Mouse (Mus musculus) midbrain, embryonic 10.5 days (tissue): ENCODE measurements around the gene Clybl. TPM values are rescaled to one million over a fixed set of nuclear protein-coding genes. Genes with fewer than 3 reads are reported as not detected.
A peak's percentile ranks its signal among the peaks of the same experiment; 100 is the strongest.

Source experiments
- DNase-seq: peaks from one replicate; pipeline ENCODE4 v3.0.0-alpha.2; 2017; ENCODE audit warnings: low spot score
- H3K27ac ChIP-seq: fragments of 300-500 bp; sonication (generic); replicated peaks from 2 replicates; pipeline ENCODE4 v1.5.1; 2016; ENCODE audit warnings: mild to moderate bottlenecking
- H3K27me3 ChIP-seq: fragments of 300-500 bp; sonication (generic); 2 replicates; pipeline ENCODE4 v1.6.1; 2016; ENCODE audit warnings: low read depth, mild to moderate bottlenecking; ENCODE audit not compliant: poor library complexity, severe bottlenecking
- H3K36me3 ChIP-seq: fragments of 300-500 bp; sonication (generic); 2 replicates; pipeline ENCODE4 v1.6.1; 2016; ENCODE audit warnings: mild to moderate bottlenecking, moderate library complexity
- H3K4me1 ChIP-seq: fragments of 300-500 bp; sonication (generic); 2 replicates; pipeline ENCODE4 v1.6.1; 2016
- H3K4me3 ChIP-seq: fragments of 300-500 bp; sonication (generic); 2 replicates; pipeline ENCODE4 v1.5.1; 2016; ENCODE audit warnings: mild to moderate bottlenecking, moderate library complexity
- H3K9me3 ChIP-seq: fragments of 300-500 bp; sonication (generic); replicated peaks from 2 replicates; pipeline ENCODE4 v1.6.1; 2016; ENCODE audit warnings: mild to moderate bottlenecking
- WGBS: fragments of 180-500 bp; shearing (Covaris S2); methylation state at CpG from one replicate; pipeline ENCODE4 v1.1.7; 2016; 5-methylcytosine and 5-hydroxymethylcytosine counted together
- polyA plus RNA-seq: library from polyadenylated mRNA; unstranded; fragments of >200 nt; fragmentation: Nextera tagmentation; extraction: Ambion mirVana; gene quantifications from 2 replicates; pipeline ENCODE4 v1.2.1, GENCODE M21; 2016

The Clybl gene
- polyA plus RNA-seq, 1 experiment from 2014 or later = 29.1 TPM

DNA sequence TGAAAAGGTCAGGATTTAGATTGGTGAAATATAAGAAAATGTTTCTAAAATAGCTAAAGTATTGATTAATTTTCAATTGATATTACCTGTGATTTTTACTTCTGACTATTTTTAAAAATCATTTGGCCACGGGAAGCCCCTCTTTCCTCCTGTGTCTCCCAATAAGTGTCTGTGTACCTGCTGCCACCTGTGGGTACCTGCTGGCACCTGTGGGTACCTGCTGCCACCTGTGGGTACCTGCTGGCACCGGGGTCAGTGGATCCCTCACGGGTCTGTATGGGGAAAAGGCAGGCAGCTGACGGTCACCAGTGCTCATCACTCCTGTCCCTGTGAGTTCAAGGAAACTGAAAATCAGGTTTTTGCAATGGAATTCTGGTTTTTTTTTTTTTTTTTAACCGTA lies 198.5 kb downstream of the Clybl start:
- peaks cover 89% of the 10 kb centered on the region for H3K27me3 ChIP-seq
- peaks cover 70% of the 10 kb centered on the region for H3K4me1 ChIP-seq
- no peaks in the 10 kb centered on the region for H3K9me3 ChIP-seq
- no peaks in the 10 kb centered on the region for H3K36me3 ChIP-seq
- DNase-seq = no peak
- 93% methylated on average over 5 of the region's 5 CpGs for WGBS
- H3K4me3 ChIP-seq = no peak overlapping the region
- H3K27ac ChIP-seq = no peak overlapping the region

DNA sequence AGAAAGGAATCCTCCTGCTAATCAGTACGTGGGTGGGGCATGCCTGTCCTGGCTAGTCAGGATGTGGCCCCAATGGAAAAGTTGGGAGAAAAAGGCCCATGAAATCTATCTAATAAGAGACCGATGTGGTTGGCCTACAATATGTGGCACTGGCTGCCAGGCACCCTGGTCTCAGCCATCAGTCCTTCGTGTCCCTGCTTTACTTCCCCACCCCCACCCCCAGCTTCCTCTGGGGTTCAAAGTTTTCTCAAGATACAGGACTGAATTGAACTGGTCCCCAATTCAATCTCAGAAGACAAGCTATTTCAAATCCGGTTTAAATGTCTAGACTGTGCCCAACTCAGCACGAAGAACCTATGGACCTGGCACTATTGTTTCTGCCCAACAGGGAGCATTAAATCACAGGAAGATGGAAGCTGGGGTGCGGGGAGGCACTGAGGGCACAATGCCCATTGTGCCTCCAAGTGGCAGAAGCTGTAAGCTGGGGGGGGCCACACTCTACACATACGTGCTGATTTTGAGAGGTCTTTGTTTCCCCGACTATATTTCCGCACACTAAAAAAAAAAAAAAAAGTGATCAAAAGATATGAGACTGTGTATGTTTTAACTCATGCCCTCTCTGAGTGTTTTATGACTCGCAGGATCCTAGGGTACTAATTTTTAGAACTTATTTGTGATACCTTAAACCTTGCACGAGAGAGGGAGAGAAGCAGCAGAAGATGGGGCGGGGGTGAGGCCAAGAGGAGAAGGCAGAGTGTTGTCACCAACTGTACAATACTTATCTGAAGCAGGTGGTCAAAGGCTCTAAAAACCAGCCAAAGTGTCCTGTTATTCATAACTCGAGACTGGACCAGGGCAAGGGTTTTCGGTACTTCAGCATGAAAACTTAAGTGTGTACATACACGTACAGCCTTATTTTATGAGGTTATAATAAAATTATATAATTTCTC lies 199.7 kb downstream of the Clybl start:
- H3K36me3 ChIP-seq = no peaks in the 10 kb centered on the region
- 0 out of 2 replicates have a peak overlapping the region, but pooled peaks have one; percentile 33 for H3K27ac ChIP-seq
- peaks cover 89% of the 10 kb centered on the region for H3K27me3 ChIP-seq
- H3K4me3 ChIP-seq = no peak overlapping the region
- 76% methylated on average over 15 of the region's 15 CpGs for WGBS
- peaks cover 61% of the 10 kb centered on the region for H3K4me1 ChIP-seq
- H3K9me3 ChIP-seq = no peaks in the 10 kb centered on the region
- DNase-seq = no peak

DNA sequence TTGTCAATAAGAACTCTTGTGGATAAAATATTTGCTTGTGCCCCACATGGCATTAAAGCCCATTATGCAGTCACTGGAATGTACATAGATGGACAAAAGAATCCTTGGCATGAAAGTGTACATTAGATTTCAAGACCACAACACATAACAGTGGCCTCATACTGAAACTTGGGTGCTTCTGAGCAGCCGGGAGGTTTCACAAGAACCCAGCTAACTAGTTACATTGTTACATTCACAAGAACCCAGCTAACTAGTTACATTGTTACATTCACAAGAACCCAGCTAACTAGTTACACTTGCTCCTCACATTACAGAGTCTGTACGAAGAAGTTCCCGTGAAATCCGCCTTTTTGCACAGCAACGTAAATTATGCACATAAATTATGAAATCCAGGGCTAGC lies 200.8 kb downstream of the Clybl start:
- H3K27ac ChIP-seq = no peak overlapping the region
- H3K9me3 ChIP-seq = no peaks in the 10 kb centered on the region
- H3K36me3 ChIP-seq = no peaks in the 10 kb centered on the region
- DNase-seq = no peak
- 71% methylated on average over 5 of the region's 5 CpGs for WGBS
- peaks cover 89% of the 10 kb centered on the region for H3K27me3 ChIP-seq
- no peak overlapping the region for H3K4me3 ChIP-seq
- H3K4me1 ChIP-seq = peaks cover 50% of the 10 kb centered on the region

DNA sequence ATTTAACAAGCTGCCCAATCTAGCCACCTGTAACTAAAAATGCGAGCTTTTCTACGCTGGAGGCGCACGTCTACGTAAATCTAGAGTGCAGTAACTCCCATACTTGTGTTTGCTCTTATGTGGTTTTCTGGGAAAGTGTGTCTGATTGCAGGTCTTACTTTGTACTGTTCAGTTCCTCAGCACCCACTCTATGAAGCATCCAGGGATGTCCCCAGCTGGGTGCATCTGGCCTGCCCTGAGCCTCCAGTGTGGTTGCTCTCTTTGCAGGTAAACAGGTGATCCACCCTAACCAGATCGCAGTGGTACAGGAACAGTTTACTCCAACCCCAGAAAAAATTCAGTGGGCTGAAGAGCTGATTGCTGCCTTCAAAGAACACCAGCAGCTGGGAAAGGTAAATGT lies 202.4 kb downstream of the Clybl start:
- 89% methylated on average over 6 of the region's 6 CpGs for WGBS
- H3K4me1 ChIP-seq = peaks cover 40% of the 10 kb centered on the region
- no peaks in the 10 kb centered on the region for H3K36me3 ChIP-seq
- no peak for DNase-seq
- H3K4me3 ChIP-seq = no peak overlapping the region
- H3K9me3 ChIP-seq = no peaks in the 10 kb centered on the region
- no peak overlapping the region for H3K27ac ChIP-seq
- H3K27me3 ChIP-seq = peaks cover 87% of the 10 kb centered on the region

DNA sequence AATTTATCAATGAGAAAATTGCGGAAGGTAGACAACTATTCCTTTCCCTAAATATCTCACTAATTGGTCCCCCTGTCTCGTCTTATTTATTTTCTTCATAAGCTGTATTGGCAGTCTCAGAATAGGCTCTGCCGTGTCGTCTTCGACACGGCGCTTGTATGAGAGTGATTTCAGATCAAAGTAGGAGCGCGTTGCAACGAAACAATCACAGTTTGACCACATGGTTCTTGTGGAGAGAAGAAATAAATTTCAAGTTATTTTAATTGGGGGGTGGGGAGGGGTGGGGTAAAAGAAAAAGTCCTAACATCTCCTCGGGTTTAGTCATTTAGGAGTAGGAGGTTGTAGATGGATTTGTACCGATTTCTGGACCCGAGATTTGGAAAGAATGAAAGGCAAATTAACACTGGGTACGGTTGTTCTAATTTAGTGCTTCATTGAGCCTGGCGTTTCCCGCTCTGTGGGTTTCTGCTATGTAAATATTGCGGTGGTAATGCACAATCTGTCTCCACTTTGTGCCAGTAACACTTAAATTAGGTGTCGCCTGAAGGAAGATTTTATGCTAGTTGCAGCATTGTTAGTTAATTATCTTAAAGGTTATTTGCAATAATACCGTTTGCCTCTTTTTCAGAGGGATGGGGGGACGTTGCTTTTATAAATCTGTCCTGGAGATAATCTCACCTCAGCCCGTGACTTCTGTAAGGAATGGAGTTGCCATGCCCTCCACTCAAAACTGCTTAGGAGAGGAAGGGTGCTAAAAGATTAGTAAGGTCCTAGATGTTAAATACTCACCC lies 203.1 kb downstream of the Clybl start:
- Histone ChIP-seq H3K4me3 (no peak overlapping the region), H3K36me3 (no peaks in the 10 kb centered on the region), H3K9me3 (no peaks in the 10 kb centered on the region), H3K4me1 (peaks cover 39% of the 10 kb centered on the region), H3K27me3 (peaks cover 88% of the 10 kb centered on the region), H3K27ac (no peak overlapping the region)
- 53% methylated on average over 21 of the region's 21 CpGs for WGBS
- no peak for DNase-seq

DNA sequence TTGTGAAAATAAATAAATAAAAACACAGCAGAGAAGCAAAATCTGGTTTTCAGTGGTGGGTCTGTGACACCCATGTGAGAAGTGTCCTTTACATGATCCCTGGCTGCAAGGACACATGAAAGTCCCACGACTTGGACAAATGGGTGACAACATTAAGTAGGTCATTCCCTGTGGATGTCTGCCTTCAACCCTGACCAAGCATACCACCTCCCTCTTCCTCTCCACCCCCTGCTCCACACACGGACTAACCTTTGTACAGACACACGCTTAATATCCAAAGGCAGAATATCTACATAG lies 203.7 kb downstream of the Clybl start:
- H3K4me3 ChIP-seq = no peak overlapping the region
- 82% methylated on average over 3 of the region's 3 CpGs for WGBS
- H3K27me3 ChIP-seq = peaks cover 88% of the 10 kb centered on the region
- no peak overlapping the region for H3K27ac ChIP-seq
- H3K36me3 ChIP-seq = no peaks in the 10 kb centered on the region
- no peak for DNase-seq
- peaks cover 39% of the 10 kb centered on the region for H3K4me1 ChIP-seq
- H3K9me3 ChIP-seq = no peaks in the 10 kb centered on the region

DNA sequence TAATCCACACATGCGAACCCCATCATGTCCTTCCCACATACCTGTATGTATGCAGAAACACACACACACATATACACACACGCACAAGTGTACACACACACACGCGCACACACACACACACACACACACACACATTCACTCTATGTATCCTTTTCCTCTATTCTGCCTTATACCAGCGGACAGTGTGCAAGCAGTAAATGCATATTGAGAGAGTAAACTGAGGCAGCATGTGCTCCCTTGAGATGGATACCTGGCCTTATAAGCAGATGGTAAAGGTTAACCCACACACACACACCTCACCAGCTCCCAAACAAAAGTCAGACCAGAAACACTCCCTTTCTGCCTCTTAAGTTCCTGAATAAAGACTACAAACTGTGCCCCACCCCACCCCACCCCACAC lies 204.3 kb downstream of the Clybl start:
- H3K9me3 ChIP-seq = no peaks in the 10 kb centered on the region
- H3K27me3 ChIP-seq = peaks cover 88% of the 10 kb centered on the region
- DNase-seq = no peak
- H3K27ac ChIP-seq = no peak overlapping the region
- no peak overlapping the region for H3K4me3 ChIP-seq
- H3K36me3 ChIP-seq = no peaks in the 10 kb centered on the region
- WGBS = 94% methylated on average over 5 of the region's 5 CpGs
- H3K4me1 ChIP-seq = peaks cover 36% of the 10 kb centered on the region

DNA sequence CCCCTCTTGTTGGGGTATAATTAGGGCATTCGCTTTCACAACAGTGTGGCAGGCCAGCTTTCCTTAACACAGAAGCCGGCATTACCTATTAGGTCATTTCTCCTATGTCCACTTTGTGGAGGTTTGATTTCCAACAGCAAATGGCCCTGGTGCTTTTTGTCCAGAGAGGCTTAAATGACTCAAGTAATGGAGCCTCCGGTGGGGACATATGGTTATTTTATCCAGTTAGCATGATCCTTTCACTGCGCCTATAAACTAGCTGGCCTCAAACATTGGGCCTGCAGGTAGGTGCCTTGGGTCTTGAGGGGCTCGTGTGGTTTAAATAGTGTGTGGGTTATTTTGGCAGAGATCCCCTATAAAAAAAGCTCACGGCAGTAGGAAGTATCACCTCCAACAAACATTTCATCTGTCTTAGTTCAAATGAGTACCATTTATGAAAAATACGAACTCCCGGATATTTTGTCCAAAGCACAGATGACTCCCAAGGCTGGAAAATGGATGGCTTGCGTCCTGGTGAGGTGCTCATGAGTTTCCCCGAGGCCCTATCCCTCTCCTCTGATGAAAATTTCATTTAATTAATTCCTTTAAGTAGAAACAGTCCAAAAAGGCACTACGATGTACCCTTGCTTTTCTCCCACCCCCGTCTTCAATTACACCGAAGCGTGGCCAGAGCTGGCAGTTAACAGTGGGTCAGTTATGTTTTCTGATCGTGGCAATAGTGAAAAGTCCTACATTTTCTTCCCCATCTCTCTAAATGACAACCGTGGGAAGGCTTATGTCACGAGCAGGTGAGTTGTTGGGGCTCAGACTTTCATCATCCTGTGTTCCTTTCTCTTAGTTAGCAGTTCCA lies 205.0 kb downstream of the Clybl start:
- Histone ChIP-seq H3K4me1 (peaks cover 30% of the 10 kb centered on the region), H3K9me3 (no peaks in the 10 kb centered on the region), H3K27me3 (peaks cover 87% of the 10 kb centered on the region), H3K4me3 (no peak overlapping the region), H3K36me3 (no peaks in the 10 kb centered on the region), H3K27ac (no peak overlapping the region)
- no peak for DNase-seq
- 91% methylated on average over 17 of the region's 17 CpGs for WGBS

DNA sequence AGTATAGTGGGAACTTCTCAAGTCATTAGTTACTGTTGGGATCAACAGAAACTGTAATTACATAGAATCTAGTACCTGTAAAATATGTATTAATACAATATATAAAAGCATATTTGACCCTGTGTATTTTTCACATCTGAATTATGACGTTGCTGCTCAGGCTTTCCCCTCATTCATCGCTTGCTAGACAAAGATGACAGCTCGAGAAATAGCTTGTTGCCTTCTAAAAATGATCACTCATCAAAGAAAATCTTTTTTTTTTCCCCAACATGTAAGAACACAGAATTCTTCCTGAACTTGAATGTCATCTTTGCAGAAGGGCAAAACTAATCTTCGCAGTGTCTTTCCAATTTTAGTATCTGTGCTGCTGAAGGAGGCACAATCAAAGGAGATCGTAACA lies 206.3 kb downstream of the Clybl start:
- no peaks in the 10 kb centered on the region for H3K36me3 ChIP-seq
- no peak overlapping the region for H3K4me3 ChIP-seq
- 91% methylated on average over 5 of the region's 5 CpGs for WGBS
- peaks cover 32% of the 10 kb centered on the region for H3K4me1 ChIP-seq
- no peak overlapping the region for H3K27ac ChIP-seq
- no peaks in the 10 kb centered on the region for H3K9me3 ChIP-seq
- peaks cover 92% of the 10 kb centered on the region for H3K27me3 ChIP-seq
- no peak for DNase-seq

DNA sequence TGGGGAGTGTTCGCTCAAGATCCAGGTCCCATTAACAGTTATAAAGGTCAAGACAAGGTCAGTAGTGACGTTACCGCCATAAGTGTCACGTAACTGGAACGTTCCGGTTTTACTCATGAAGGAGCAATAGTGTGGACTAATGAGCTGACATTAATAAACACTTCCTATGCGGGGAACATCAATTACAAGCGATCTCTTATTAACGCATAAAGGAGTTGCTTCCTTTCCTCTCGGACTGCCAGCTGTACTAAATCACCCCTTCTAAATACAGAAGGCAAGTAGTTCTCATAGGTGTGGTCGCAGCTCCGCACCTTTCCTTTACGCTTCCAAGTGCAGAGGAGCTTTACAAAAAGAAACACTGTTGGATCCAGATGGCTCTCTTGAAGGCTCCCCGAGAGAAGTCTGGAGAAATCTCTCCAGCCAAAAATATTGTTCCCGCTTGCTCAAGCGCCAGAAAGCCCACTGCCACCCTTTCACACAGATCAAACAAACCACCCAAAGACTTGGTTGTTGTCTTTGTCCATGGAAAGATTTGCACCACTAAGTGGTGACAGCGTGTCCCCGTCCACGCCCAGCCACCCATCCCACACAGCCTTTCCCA lies 207.0 kb downstream of the Clybl start:
- H3K27ac ChIP-seq = no peak overlapping the region
- WGBS = 75% methylated on average over 19 of the region's 19 CpGs
- no peak for DNase-seq
- H3K27me3 ChIP-seq = peaks cover 86% of the 10 kb centered on the region
- no peaks in the 10 kb centered on the region for H3K36me3 ChIP-seq
- peaks cover 33% of the 10 kb centered on the region for H3K4me1 ChIP-seq
- H3K9me3 ChIP-seq = no peaks in the 10 kb centered on the region
- H3K4me3 ChIP-seq = no peak overlapping the region

DNA sequence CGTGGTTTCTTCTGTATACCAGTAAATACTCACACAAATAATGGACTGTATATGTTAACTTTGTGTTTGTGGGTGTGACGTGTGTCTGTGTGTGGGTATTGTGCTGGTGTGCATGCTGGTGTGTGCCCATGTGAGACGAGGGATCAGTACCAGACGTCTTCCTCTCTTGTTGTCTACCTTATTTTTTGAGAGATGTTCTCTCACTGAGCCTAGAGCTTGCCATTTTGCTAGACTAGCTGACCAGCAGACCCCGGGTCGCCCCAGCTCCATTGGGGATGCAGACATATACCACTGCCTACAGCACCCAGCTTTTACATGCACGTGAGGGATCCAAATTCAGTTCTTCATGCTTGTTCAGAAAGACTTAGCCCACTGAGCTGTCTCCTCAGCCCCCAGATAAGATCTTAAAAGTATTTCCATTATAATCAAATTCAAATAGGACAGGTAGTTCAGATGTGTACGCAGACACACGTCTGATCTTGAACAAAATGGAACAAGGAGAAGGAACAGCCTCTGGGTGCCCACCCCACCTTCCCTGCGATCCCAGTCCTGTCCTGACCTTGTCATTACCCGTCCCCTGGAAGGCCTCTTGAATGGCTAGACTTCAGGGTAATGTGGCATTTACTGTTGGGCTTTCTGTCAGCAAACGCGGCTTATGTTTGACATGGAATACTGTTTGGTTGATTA lies 208.3 kb downstream of the Clybl start:
- WGBS = 87% methylated on average over 13 of the region's 13 CpGs
- peak; percentile 11 for DNase-seq
- Histone ChIP-seq H3K27ac (no peak overlapping the region), H3K4me3 (no peak overlapping the region), H3K36me3 (no peaks in the 10 kb centered on the region), H3K4me1 (peaks cover 23% of the 10 kb centered on the region), H3K27me3 (peaks cover 85% of the 10 kb centered on the region), H3K9me3 (no peaks in the 10 kb centered on the region)

DNA sequence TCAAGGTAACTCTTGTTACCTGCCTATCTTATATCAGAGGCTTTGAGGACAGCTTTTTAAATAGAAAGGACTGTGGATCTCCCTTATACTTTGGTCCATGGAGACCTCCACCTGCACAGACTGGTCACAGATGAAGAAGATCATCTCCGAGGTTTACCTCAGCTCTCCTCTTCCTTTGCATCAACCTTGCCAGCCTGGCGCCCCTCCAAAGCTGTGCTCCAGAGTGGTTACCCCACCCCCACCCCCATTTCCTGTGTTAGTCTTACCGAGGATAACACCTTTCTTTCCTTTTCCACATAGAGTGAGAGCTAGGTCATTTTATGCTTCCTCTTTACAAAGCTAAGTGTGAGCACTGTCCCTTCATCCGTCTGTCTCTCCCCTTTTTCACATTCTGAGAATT lies 209.4 kb downstream of the Clybl start:
- Histone ChIP-seq H3K4me1 (peaks cover 19% of the 10 kb centered on the region), H3K36me3 (no peaks in the 10 kb centered on the region), H3K27me3 (peaks cover 85% of the 10 kb centered on the region), H3K9me3 (no peaks in the 10 kb centered on the region), H3K27ac (no peak overlapping the region), H3K4me3 (no peak overlapping the region)
- 67% methylated on average over 4 of the region's 4 CpGs for WGBS
- no peak for DNase-seq
